Mouse (Mus musculus) intestine, embryonic 15.5 days (tissue): ENCODE results near the gene Egfl7. TPM values are rescaled to one million over a fixed set of nuclear protein-coding genes. Genes with fewer than 3 reads are reported as not detected.

Experiments used
- ATAC-seq: fragments of 200-750 bp; cut with Nextera tagmentation; 2 replicates; pipeline ENCODE4 v1.8.0; 2017; ENCODE audit warnings: moderate TSS enrichment, moderate library complexity
- H3K27ac ChIP-seq: fragments of 300-500 bp; sonication (generic); 2 replicates; pipeline ENCODE4 v1.5.1; 2015; ENCODE audit warnings: mild to moderate bottlenecking, inconsistent platforms
- H3K27me3 ChIP-seq: fragments of 300-500 bp; sonication (generic); replicated peaks from 2 replicates; pipeline ENCODE4 v1.6.1; 2015; ENCODE audit warnings: inconsistent platforms
- H3K36me3 ChIP-seq: fragments of 300-500 bp; sonication (generic); 2 replicates; pipeline ENCODE4 v1.6.1; 2015; ENCODE audit warnings: inconsistent platforms
- H3K4me1 ChIP-seq: fragments of 300-500 bp; sonication (generic); replicated peaks from 2 replicates; pipeline ENCODE4 v1.6.1; 2015; ENCODE audit warnings: inconsistent platforms
- H3K4me2 ChIP-seq: fragments of 300-500 bp; sonication (generic); replicated peaks from 2 replicates; pipeline ENCODE4 v1.6.1; 2015; ENCODE audit warnings: mild to moderate bottlenecking, inconsistent platforms
- H3K4me3 ChIP-seq: fragments of 300-500 bp; sonication (generic); replicated peaks from 2 replicates; pipeline ENCODE4 v1.5.1; 2015; ENCODE audit warnings: inconsistent platforms
- H3K9ac ChIP-seq: fragments of 300-500 bp; sonication (generic); 2 replicates; pipeline ENCODE4 v1.6.1; 2015; ENCODE audit warnings: inconsistent platforms
- H3K9me3 ChIP-seq: fragments of 300-500 bp; sonication (generic); 2 replicates; pipeline ENCODE4 v1.6.1; 2016; ENCODE audit warnings: inconsistent platforms
- WGBS: fragments of 180-500 bp; shearing (Covaris S2); methylation state at CpG from one replicate; pipeline ENCODE4 v1.1.7; 2015; 5-methylcytosine and 5-hydroxymethylcytosine counted together
- polyA plus RNA-seq: library from polyadenylated mRNA; unstranded; fragments of >200 nt; fragmentation: Nextera tagmentation; extraction: Ambion mirVana; gene quantifications from 2 replicates; pipeline ENCODE4 v1.2.1, GENCODE M21; 2015

The Egfl7 gene
- polyA plus RNA-seq, 1 experiment from 2014 or later: 113 TPM

GRCm38 (mm10) chr2:26622984-26623383, 43.2 kb downstream of the Egfl7 start:
- Histone ChIP-seq H3K36me3 (no peaks in the 10 kb centered on the region), H3K4me1 (no peaks in the 10 kb centered on the region), H3K9me3 (no peaks in the 10 kb centered on the region), H3K4me3 (no peak overlapping the region), H3K9ac (no peak overlapping the region), H3K27ac (no peak overlapping the region), H3K27me3 (no peaks in the 10 kb centered on the region), H3K4me2 (no peak overlapping the region)
- ATAC-seq: no peak
- 67% methylated on average over 5 of the region's 5 CpGs for WGBS

- no peak overlapping the region for H3K27ac ChIP-seq
- 79% methylated on average over 3 of the region's 3 CpGs for WGBS
- peaks cover 21% of the 10 kb centered on the region for H3K4me1 ChIP-seq
Measured at GRCm38 (mm10) chr2:26625419-26625818, 45.6 kb downstream of the Egfl7 start.

DNA sequence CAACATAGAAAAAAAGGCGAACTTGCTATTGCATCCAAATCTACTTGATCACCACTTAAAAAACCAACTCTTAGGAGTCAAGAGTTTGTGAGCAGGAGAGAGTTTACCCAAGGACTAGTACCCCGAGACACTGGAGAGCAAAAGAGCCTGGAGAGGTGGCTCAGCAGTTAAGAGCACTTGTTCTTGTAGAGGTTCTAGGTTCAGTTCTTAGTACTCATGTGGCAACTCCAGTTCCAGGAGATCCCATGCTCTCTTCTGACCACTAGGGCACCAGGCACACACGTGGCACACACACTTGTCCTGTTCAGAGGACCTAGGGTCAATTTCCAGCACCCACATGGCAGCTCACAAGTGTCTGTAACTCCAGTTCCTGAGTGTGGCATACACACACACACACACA, 46.3 kb downstream of the Egfl7 start:
- Histone ChIP-seq H3K9me3 (no peaks in the 10 kb centered on the region), H3K27ac (no peak overlapping the region), H3K9ac (no peak overlapping the region), H3K27me3 (no peaks in the 10 kb centered on the region), H3K4me3 (no peak overlapping the region), H3K4me2 (no peak overlapping the region), H3K4me1 (peaks cover 27% of the 10 kb centered on the region), H3K36me3 (no peaks in the 10 kb centered on the region)
- no peak for ATAC-seq
- 72% methylated on average over 3 of the region's 3 CpGs for WGBS

More at GRCm38 (mm10) chr2:26625419-26625818, 45.6 kb downstream of the Egfl7 start:
- H3K4me3 ChIP-seq: no peak overlapping the region
- ATAC-seq: no peak
- H3K9me3 ChIP-seq: no peaks in the 10 kb centered on the region
- no peak overlapping the region for H3K9ac ChIP-seq
- H3K36me3 ChIP-seq: no peaks in the 10 kb centered on the region
- H3K27me3 ChIP-seq: no peaks in the 10 kb centered on the region
- no peak overlapping the region for H3K4me2 ChIP-seq

DNA sequence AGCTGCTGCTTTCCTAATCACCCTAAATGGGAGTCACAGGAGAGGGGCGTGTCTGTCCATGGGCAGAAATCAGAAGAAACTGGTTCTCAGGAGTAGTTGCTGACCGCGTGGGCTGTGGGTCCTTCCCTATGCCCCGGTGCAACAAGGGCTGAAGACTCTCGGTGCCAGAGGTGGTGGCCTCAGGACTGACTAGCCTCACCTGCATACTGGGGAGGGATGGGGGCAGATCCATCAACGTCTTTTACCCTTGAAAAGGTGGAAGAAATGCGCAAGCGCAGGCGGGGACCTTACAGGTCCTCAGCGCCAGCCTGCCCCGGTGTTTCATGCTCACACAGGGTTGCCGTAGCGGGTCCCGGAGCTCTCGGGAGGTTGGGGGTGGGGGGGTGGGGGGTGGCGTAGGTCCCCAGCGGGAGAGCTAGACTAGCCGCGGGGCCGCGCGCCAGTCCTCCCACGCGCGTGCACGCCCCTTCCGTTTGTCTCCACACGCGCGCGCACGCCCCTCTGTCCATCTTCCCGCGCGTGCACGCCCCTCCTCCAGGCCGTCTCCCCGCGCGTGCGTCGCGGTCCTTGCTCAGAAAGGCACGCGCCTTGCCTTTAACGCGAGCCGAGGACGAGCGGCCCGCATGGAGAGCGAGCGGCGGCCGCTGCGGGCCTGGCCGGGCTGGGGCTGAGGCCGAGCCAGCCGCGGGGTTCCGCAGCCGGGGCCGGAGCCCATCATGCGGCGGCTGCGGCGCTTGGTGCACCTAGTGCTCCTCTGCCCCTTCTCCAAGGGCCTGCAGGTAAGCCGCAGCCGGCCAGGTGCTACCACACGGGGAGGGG, 48.3 kb downstream of the Egfl7 start, which contains the start of gene Fam69b:
Gene Fam69b (plus strand): TSS at position 537 of the 819 bp plus-strand sequence.
- Histone ChIP-seq H3K27ac (peak within 1 kb of the TSS; percentile 44), H3K4me3 (peak within 1 kb of the TSS; percentile 72), H3K9ac (peak within 1 kb of the TSS; percentile 81), H3K36me3 (no peaks in the 10 kb centered on the region), H3K4me1 (peaks cover 27% of the 10 kb centered on the region), H3K4me2 (peak within 1 kb of the TSS; percentile 98), H3K27me3 (no peaks in the 10 kb centered on the region), H3K9me3 (no peaks in the 10 kb centered on the region)
- peak; percentile 69 for ATAC-seq
- under 1% methylated on average over 70 of the region's 70 CpGs for WGBS

- Histone ChIP-seq H3K27ac (peak overlapping the region; percentile 18; the same call in 1 of the 2 replicates), H3K4me1 (peaks cover 30% of the 10 kb centered on the region), H3K4me3 (peak overlapping the region; percentile 72), H3K9ac (peak overlapping the region; percentile 81), H3K36me3 (no peaks in the 10 kb centered on the region), H3K27me3 (no peaks in the 10 kb centered on the region), H3K4me2 (peak overlapping the region; percentile 98), H3K9me3 (no peaks in the 10 kb centered on the region)
- ATAC-seq: peak; percentile 34
- WGBS: 25% methylated on average over 5 of the region's 5 CpGs
Measured at GRCm38 (mm10) chr2:26628792-26629437, 49.1 kb downstream of the Egfl7 start.

- peaks cover 25% of the 10 kb centered on the region for H3K36me3 ChIP-seq
- 80% methylated on average over 16 of the region's 16 CpGs for WGBS
- no peak for ATAC-seq
Measured at GRCm38 (mm10) chr2:26632541-26633395, 53.0 kb downstream of the Egfl7 start.

GRCm38 (mm10) chr2:26633953-26634530, 54.2 kb downstream of the Egfl7 start:
- Histone ChIP-seq H3K9me3 (no peaks in the 10 kb centered on the region), H3K27me3 (no peaks in the 10 kb centered on the region), H3K4me2 (no peak overlapping the region), H3K4me1 (peaks cover 43% of the 10 kb centered on the region), H3K27ac (peak overlapping the region; percentile 2; the same call in 1 of the 2 replicates), H3K4me3 (no peak overlapping the region), H3K9ac (no peak overlapping the region), H3K36me3 (peaks cover 30% of the 10 kb centered on the region)
- WGBS: 61% methylated on average over 4 of the region's 4 CpGs
- ATAC-seq: no peak

More at GRCm38 (mm10) chr2:26632541-26633395, 53.0 kb downstream of the Egfl7 start:
- Histone ChIP-seq H3K9ac (no peak overlapping the region), H3K9me3 (no peaks in the 10 kb centered on the region), H3K4me1 (peaks cover 37% of the 10 kb centered on the region), H3K4me3 (no peak overlapping the region), H3K27ac (no peak overlapping the region), H3K4me2 (no peak overlapping the region), H3K27me3 (no peaks in the 10 kb centered on the region)

- peak overlapping the region; percentile 2; the same call in 1 of the 2 replicates for H3K27ac ChIP-seq
- H3K9ac ChIP-seq: 0 out of 2 replicates have a peak overlapping the region, but pooled peaks have one; percentile 3
- 62% methylated on average over 12 of the region's 12 CpGs for WGBS
- H3K9me3 ChIP-seq: no peaks in the 10 kb centered on the region
- no peaks in the 10 kb centered on the region for H3K27me3 ChIP-seq
- H3K4me3 ChIP-seq: no peak overlapping the region
- peaks cover 35% of the 10 kb centered on the region for H3K4me1 ChIP-seq
- ATAC-seq: no peak
- no peak overlapping the region for H3K4me2 ChIP-seq
- H3K36me3 ChIP-seq: peaks cover 30% of the 10 kb centered on the region
Measured at GRCm38 (mm10) chr2:26634629-26635488, 55.0 kb downstream of the Egfl7 start.

- H3K27me3 ChIP-seq: no peaks in the 10 kb centered on the region
- WGBS: 73% methylated on average over 21 of the region's 21 CpGs
- H3K36me3 ChIP-seq: peaks cover 30% of the 10 kb centered on the region
- H3K4me2 ChIP-seq: no peak overlapping the region
- peaks cover 31% of the 10 kb centered on the region for H3K4me1 ChIP-seq
- 0 out of 2 replicates have a peak overlapping the region, but pooled peaks have one; percentile 3 for H3K9ac ChIP-seq
- H3K9me3 ChIP-seq: no peaks in the 10 kb centered on the region
- peak overlapping the region; percentile 2; the same call in 1 of the 2 replicates for H3K27ac ChIP-seq
- no peak for ATAC-seq
- H3K4me3 ChIP-seq: no peak overlapping the region
Measured at GRCm38 (mm10) chr2:26635489-26636324, 55.9 kb downstream of the Egfl7 start.

- Histone ChIP-seq H3K27me3 (no peaks in the 10 kb centered on the region), H3K4me2 (no peak overlapping the region), H3K9ac (no peak overlapping the region), H3K36me3 (peaks cover 30% of the 10 kb centered on the region), H3K4me1 (peaks cover 28% of the 10 kb centered on the region), H3K27ac (no peak overlapping the region), H3K4me3 (no peak overlapping the region), H3K9me3 (no peaks in the 10 kb centered on the region)
- no peak for ATAC-seq
- 43% methylated on average over 2 of the region's 2 CpGs for WGBS
Measured at GRCm38 (mm10) chr2:26636325-26636635, 56.5 kb downstream of the Egfl7 start.
